Mouse (Mus musculus): ENCODE measurements around the gene Slc23a4. TPM values are rescaled to one million over a fixed set of nuclear protein-coding genes. Genes with fewer than 3 reads are reported as not detected.
A peak's percentile ranks its signal among the peaks of the same experiment; 100 is the strongest.

The Slc23a4 gene
- polyA plus RNA-seq, 1 experiment from 2014 or later: 1.1 TPM

GRCm38 (mm10) chr6:34910371-34911219, 77.6 kb downstream of the Slc23a4 start, which contains the start of gene Wdr91:
TSS of gene Wdr91 (minus strand) at chr6:34910876.
- Histone ChIP-seq H3K36me3 (peaks cover 21% of the 10 kb centered on the region), H3K27me3 (no peaks in the 10 kb centered on the region), H3K9ac (peak within 1 kb of the TSS; percentile 62), H3K4me1 (peaks cover 11% of the 10 kb centered on the region), H3K9me3 (replicated peaks) (no peaks in the 10 kb centered on the region), H3K27ac (replicated peaks) (peak within 1 kb of the TSS; percentile 92), H3K4me2 (replicated peaks) (peak within 1 kb of the TSS; percentile 79), H3K4me3 (replicated peaks) (peak within 1 kb of the TSS; percentile 87)
- ATAC-seq (ENCODE audit: insufficient number of reproducible peaks, low FRiP score, low TSS enrichment, low read depth): peak; percentile 92
- under 1% methylated on average over 62 of the region's 64 CpGs for WGBS

- ATAC-seq (ENCODE audit: insufficient number of reproducible peaks, low FRiP score, low TSS enrichment, low read depth): no peak
- Histone ChIP-seq H3K36me3 (peaks cover 29% of the 10 kb centered on the region), H3K4me1 (peaks cover 11% of the 10 kb centered on the region), H3K9ac (peak overlapping the region; percentile 62; the same call in 1 of the 2 replicates), H3K4me3 (replicated peaks) (peak overlapping the region; percentile 87), H3K9me3 (replicated peaks) (no peaks in the 10 kb centered on the region), H3K27me3 (no peaks in the 10 kb centered on the region), H3K4me2 (replicated peaks) (peak overlapping the region; percentile 79), H3K27ac (replicated peaks) (peak overlapping the region; percentile 92; the same call in 1 of the 2 replicates)
- WGBS: 39% methylated on average over 8 of the region's 8 CpGs
Observed at GRCm38 (mm10) chr6:34909631-34910345, 78.4 kb downstream of the Slc23a4 start.

GRCm38 (mm10) chr6:34907696-34908260, 80.4 kb downstream of the Slc23a4 start:
- 71% methylated on average over 18 of the region's 18 CpGs for WGBS
- no peak overlapping the region for H3K27ac ChIP-seq (replicated peaks)

GRCm38 (mm10) chr6:34907121-34907614, 81.0 kb downstream of the Slc23a4 start:
- no peaks in the 10 kb centered on the region for H3K9me3 ChIP-seq (replicated peaks)
- H3K9ac ChIP-seq: no peak overlapping the region
- WGBS: 28% methylated on average over 2 of the region's 2 CpGs
- H3K27ac ChIP-seq (replicated peaks): no peak overlapping the region
- peaks cover 11% of the 10 kb centered on the region for H3K4me1 ChIP-seq
- H3K36me3 ChIP-seq: peaks cover 50% of the 10 kb centered on the region
- H3K4me3 ChIP-seq (replicated peaks): no peak overlapping the region
- H3K4me2 ChIP-seq (replicated peaks): no peak overlapping the region
- no peaks in the 10 kb centered on the region for H3K27me3 ChIP-seq
- no peak for ATAC-seq (ENCODE audit: insufficient number of reproducible peaks, low FRiP score, low TSS enrichment, low read depth)

More at GRCm38 (mm10) chr6:34907696-34908260, 80.4 kb downstream of the Slc23a4 start:
- H3K4me3 ChIP-seq (replicated peaks): no peak overlapping the region
- no peaks in the 10 kb centered on the region for H3K9me3 ChIP-seq (replicated peaks)
- H3K4me1 ChIP-seq: peaks cover 11% of the 10 kb centered on the region
- H3K4me2 ChIP-seq (replicated peaks): no peak overlapping the region
- ATAC-seq (ENCODE audit: insufficient number of reproducible peaks, low FRiP score, low TSS enrichment, low read depth): no peak
- no peaks in the 10 kb centered on the region for H3K27me3 ChIP-seq
- H3K9ac ChIP-seq: no peak overlapping the region
- peaks cover 45% of the 10 kb centered on the region for H3K36me3 ChIP-seq

- WGBS: 78% methylated on average over 4 of the region's 4 CpGs
- Histone ChIP-seq H3K4me1 (peaks cover 11% of the 10 kb centered on the region), H3K4me2 (replicated peaks) (no peak overlapping the region), H3K9me3 (replicated peaks) (no peaks in the 10 kb centered on the region), H3K4me3 (replicated peaks) (no peak overlapping the region), H3K27ac (replicated peaks) (no peak overlapping the region), H3K36me3 (peaks cover 53% of the 10 kb centered on the region), H3K9ac (no peak overlapping the region), H3K27me3 (no peaks in the 10 kb centered on the region)
- ATAC-seq (ENCODE audit: insufficient number of reproducible peaks, low FRiP score, low TSS enrichment, low read depth): no peak
Observed at GRCm38 (mm10) chr6:34906661-34907060, 81.5 kb downstream of the Slc23a4 start.

- H3K4me1 ChIP-seq: peaks cover 11% of the 10 kb centered on the region
- peaks cover 58% of the 10 kb centered on the region for H3K36me3 ChIP-seq
- 79% methylated on average over 2 of the region's 2 CpGs for WGBS
Observed at GRCm38 (mm10) chr6:34906125-34906524, 82.1 kb downstream of the Slc23a4 start.

GRCm38 (mm10) chr6:34904361-34904760, 83.8 kb downstream of the Slc23a4 start:
- Histone ChIP-seq H3K4me2 (replicated peaks) (no peak overlapping the region), H3K4me3 (replicated peaks) (no peak overlapping the region), H3K36me3 (peaks cover 75% of the 10 kb centered on the region), H3K9me3 (replicated peaks) (no peaks in the 10 kb centered on the region), H3K27me3 (no peaks in the 10 kb centered on the region), H3K27ac (replicated peaks) (no peak overlapping the region), H3K4me1 (peaks cover 2% of the 10 kb centered on the region; the same call in 1 of the 2 replicates), H3K9ac (no peak overlapping the region)
- 82% methylated on average over 6 of the region's 6 CpGs for WGBS
- ATAC-seq (ENCODE audit: insufficient number of reproducible peaks, low FRiP score, low TSS enrichment, low read depth): no peak

More at GRCm38 (mm10) chr6:34906125-34906524, 82.1 kb downstream of the Slc23a4 start:
- Histone ChIP-seq H3K9ac (no peak overlapping the region), H3K27ac (replicated peaks) (no peak overlapping the region), H3K4me2 (replicated peaks) (no peak overlapping the region), H3K27me3 (no peaks in the 10 kb centered on the region), H3K4me3 (replicated peaks) (no peak overlapping the region), H3K9me3 (replicated peaks) (no peaks in the 10 kb centered on the region)
- no peak for ATAC-seq (ENCODE audit: insufficient number of reproducible peaks, low FRiP score, low TSS enrichment, low read depth)

GRCm38 (mm10) chr6:34903851-34904250, 84.4 kb downstream of the Slc23a4 start:
- Histone ChIP-seq H3K27me3 (no peaks in the 10 kb centered on the region), H3K9me3 (replicated peaks) (no peaks in the 10 kb centered on the region), H3K4me3 (replicated peaks) (no peak overlapping the region), H3K4me1 (no peaks in the 10 kb centered on the region), H3K4me2 (replicated peaks) (no peak overlapping the region), H3K36me3 (peaks cover 79% of the 10 kb centered on the region), H3K9ac (no peak overlapping the region), H3K27ac (replicated peaks) (no peak overlapping the region)
- 84% methylated on average over 10 of the region's 10 CpGs for WGBS
- no peak for ATAC-seq (ENCODE audit: insufficient number of reproducible peaks, low FRiP score, low TSS enrichment, low read depth)

GRCm38 (mm10) chr6:34903441-34903840, 84.8 kb downstream of the Slc23a4 start:
- no peak for ATAC-seq (ENCODE audit: insufficient number of reproducible peaks, low FRiP score, low TSS enrichment, low read depth)
- H3K36me3 ChIP-seq: peaks cover 79% of the 10 kb centered on the region
- H3K4me2 ChIP-seq (replicated peaks): no peak overlapping the region
- 78% methylated on average over 5 of the region's 5 CpGs for WGBS
- no peaks in the 10 kb centered on the region for H3K4me1 ChIP-seq
- no peaks in the 10 kb centered on the region for H3K9me3 ChIP-seq (replicated peaks)
- H3K27me3 ChIP-seq: no peaks in the 10 kb centered on the region
- H3K9ac ChIP-seq: no peak overlapping the region
- H3K4me3 ChIP-seq (replicated peaks): no peak overlapping the region
- H3K27ac ChIP-seq (replicated peaks): no peak overlapping the region

- ATAC-seq (ENCODE audit: insufficient number of reproducible peaks, low FRiP score, low TSS enrichment, low read depth): no peak
- H3K27ac ChIP-seq (replicated peaks): no peak overlapping the region
- 80% methylated on average over 7 of the region's 7 CpGs for WGBS
- H3K9ac ChIP-seq: no peak overlapping the region
- H3K4me2 ChIP-seq (replicated peaks): no peak overlapping the region
- H3K4me1 ChIP-seq: no peaks in the 10 kb centered on the region
- H3K36me3 ChIP-seq: peaks cover 78% of the 10 kb centered on the region
- no peaks in the 10 kb centered on the region for H3K9me3 ChIP-seq (replicated peaks)
- no peak overlapping the region for H3K4me3 ChIP-seq (replicated peaks)
- no peaks in the 10 kb centered on the region for H3K27me3 ChIP-seq
Observed at GRCm38 (mm10) chr6:34902578-34902977, 85.6 kb downstream of the Slc23a4 start.

- no peak overlapping the region for H3K4me2 ChIP-seq (replicated peaks)
- H3K9me3 ChIP-seq (replicated peaks): no peaks in the 10 kb centered on the region
- H3K27ac ChIP-seq (replicated peaks): no peak overlapping the region
- H3K36me3 ChIP-seq: peaks cover 77% of the 10 kb centered on the region
- H3K27me3 ChIP-seq: no peaks in the 10 kb centered on the region
- 58% methylated on average over 9 of the region's 9 CpGs for WGBS
- H3K9ac ChIP-seq: no peak overlapping the region
- ATAC-seq (ENCODE audit: insufficient number of reproducible peaks, low FRiP score, low TSS enrichment, low read depth): no peak
- no peak overlapping the region for H3K4me3 ChIP-seq (replicated peaks)
- H3K4me1 ChIP-seq: no peaks in the 10 kb centered on the region
Observed at GRCm38 (mm10) chr6:34901911-34902444, 86.2 kb downstream of the Slc23a4 start.
